Mouse (Mus musculus): ENCODE results near the gene Ccnf. TPM values are rescaled to one million over a fixed set of nuclear protein-coding genes. Genes with fewer than 3 reads are reported as not detected.

The Ccnf gene
- total and polyA plus RNA-seq, 3 experiments = 26.4 to 60.7 (median 40.1) TPM

GRCm38 (mm10) chr17:24201092-24201491 lies 50.2 kb downstream of the Ccnf start:
- Histone ChIP-seq H3K9ac (ENCODE audit: insufficient read depth, low read depth) (no peak overlapping the region), H3K9me3 (replicated peaks; ENCODE audit: low read length) (no peaks in the 10 kb centered on the region), H3K36me3 (replicated peaks in 1 of 2; ENCODE audit: control insufficient read depth in 1 of 2, insufficient read depth in 1 of 2, low read length in 1 of 2) (peaks cover 0 to 36% of the 10 kb centered on the region in 2 experiments), H3K27ac (ENCODE audit: insufficient read depth, low read depth) (no peak overlapping the region), H3K27me3 (replicated peaks) (no peaks in the 10 kb centered on the region), H3K4me2 (ENCODE audit: insufficient read depth, low read depth, poor library complexity, severe bottlenecking) (no peak overlapping the region), H3K79me2 (replicated peaks; ENCODE audit: control insufficient read depth, extremely low read depth, insufficient read depth, poor library complexity, severe bottlenecking) (no peaks in the 10 kb centered on the region), H3K4me1 (ENCODE audit: control insufficient read depth in 1 of 2, insufficient read depth in 2 of 2) (peaks cover 11 to 35% of the 10 kb centered on the region in 2 experiments), H3K4me3 (replicated peaks in 1 of 3; ENCODE audit: low read depth in 2 of 3, low read length in 2 of 3, poor library complexity in 1 of 3) (no peak overlapping the region)
- no peak for DNase-seq (ENCODE audit: extremely low read depth)
- no peak for TF ChIP-seq EP300 (IDR thresholded peaks at IDR 0.05; ENCODE audit: low read length)
- TF ChIP-seq ELF1 (IDR thresholded peaks at IDR 0.05; ENCODE audit: low read depth, low read length) = no peak
- no peak for TF ChIP-seq NELFE (IDR thresholded peaks at IDR 0.05; ENCODE audit: low read depth, low read length)
- no peak for TF ChIP-seq CHD2 (IDR thresholded peaks at IDR 0.05; ENCODE audit: low read length)
- no peak for TF ChIP-seq MAZ (IDR thresholded peaks at IDR 0.05; ENCODE audit: low read depth, low read length)
- dilution Hi-C loops (cut with MboI; ENCODE audit: extremely low pct_ligation_motif_present, extremely low pct_unique_long_range_greater_than_20kb, low sequenced_read_pairs) (no loop called here), in situ Hi-C loops (cut with MboI; ENCODE audit: low pct_ligation_motif_present, low pct_unique_long_range_greater_than_20kb, low sequenced_read_pairs) (no loop called here)

DNA sequence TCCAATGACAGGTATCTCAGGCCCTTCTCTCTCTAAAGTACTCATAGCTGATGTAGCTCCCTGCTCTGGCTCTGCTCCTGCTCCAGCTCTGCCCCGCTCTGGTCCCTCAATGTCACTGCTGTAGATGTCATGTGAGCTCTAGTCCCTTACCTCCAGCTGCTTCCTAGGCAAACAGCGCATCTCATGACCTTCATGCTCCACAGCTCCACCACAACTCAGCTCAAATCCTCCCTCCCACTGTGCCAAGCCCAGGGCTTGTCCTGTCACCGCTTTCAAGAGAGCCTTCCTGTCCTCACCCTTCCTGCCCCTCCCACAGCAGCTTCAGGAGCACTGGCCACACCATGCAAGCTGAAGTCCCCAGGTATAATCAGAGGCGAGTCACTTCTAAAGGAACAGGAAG lies 51.5 kb downstream of the Ccnf start:
- no peaks in the 10 kb centered on the region for H3K79me2 ChIP-seq (replicated peaks; ENCODE audit: control insufficient read depth, extremely low read depth, insufficient read depth, poor library complexity, severe bottlenecking)
- H3K4me1 ChIP-seq (ENCODE audit: control insufficient read depth in 1 of 2, insufficient read depth in 2 of 2) = peaks cover 6 to 34% of the 10 kb centered on the region in 2 experiments; a peak in 3 of 4 replicates
- peaks cover 0 to 38% of the 10 kb centered on the region in 2 experiments for H3K36me3 ChIP-seq (replicated peaks in 1 of 2; ENCODE audit: control insufficient read depth in 1 of 2, insufficient read depth in 1 of 2, low read length in 1 of 2)
- no peak overlapping the region for H3K4me2 ChIP-seq (ENCODE audit: insufficient read depth, low read depth, poor library complexity, severe bottlenecking)
- H3K27me3 ChIP-seq (replicated peaks) = no peaks in the 10 kb centered on the region
- no peak overlapping the region for H3K9ac ChIP-seq (ENCODE audit: insufficient read depth, low read depth)
- in situ Hi-C loops (cut with MboI; ENCODE audit: low pct_ligation_motif_present, low pct_unique_long_range_greater_than_20kb, low sequenced_read_pairs) (no loop called here), dilution Hi-C loops (cut with MboI; ENCODE audit: extremely low pct_ligation_motif_present, extremely low pct_unique_long_range_greater_than_20kb, low sequenced_read_pairs) (no loop called here)
- no peaks in the 10 kb centered on the region for H3K9me3 ChIP-seq (replicated peaks; ENCODE audit: low read length)
- no peak for TF ChIP-seq POLR2AphosphoS2 (IDR thresholded peaks at IDR 0.05; ENCODE audit: low read depth, low read length)
- no peak for TF ChIP-seq KAT2A (IDR thresholded peaks at IDR 0.05; ENCODE audit: insufficient replicate concordance, low read length)
- no peak for TF ChIP-seq JUN (IDR thresholded peaks at IDR 0.05; ENCODE audit: insufficient read depth, low read depth, low read length)
- TF ChIP-seq MEF2A (IDR thresholded peaks at IDR 0.05; ENCODE audit: borderline replicate concordance, low read depth, low read length) = no peak
- no peak for TF ChIP-seq TCF12 (IDR thresholded peaks at IDR 0.05; ENCODE audit: low read depth, low read length)
- TF ChIP-seq IRF4 (IDR thresholded peaks at IDR 0.05; ENCODE audit: low read depth, low read length) = no peak
- no peak for TF ChIP-seq GABPA (IDR thresholded peaks at IDR 0.05; ENCODE audit: insufficient replicate concordance, low read depth, low read length)
- no peak for TF ChIP-seq RCOR1 (conservative IDR thresholded peaks at IDR 0.05; ENCODE audit: low read depth, low read length)
- TF ChIP-seq BHLHE40 (IDR thresholded peaks at IDR 0.05; ENCODE audit: low read depth, low read length) = no peak
- no peak for TF ChIP-seq JUND (conservative IDR thresholded peaks at IDR 0.05; ENCODE audit: low read depth, low read length)
- TF ChIP-seq ETS1 (conservative IDR thresholded peaks at IDR 0.05; ENCODE audit: low read depth, low read length) = no peak
- TF ChIP-seq NELFE (IDR thresholded peaks at IDR 0.05; ENCODE audit: low read depth, low read length) = no peak
- no peak for TF ChIP-seq PAX5 (IDR thresholded peaks at IDR 0.05; ENCODE audit: low read length)
- TF ChIP-seq CHD1 (IDR thresholded peaks at IDR 0.05; ENCODE audit: low read depth, low read length) = no peak
- no peak for TF ChIP-seq ZNF384 (IDR thresholded peaks at IDR 0.05; ENCODE audit: low read depth, low read length)
- TF ChIP-seq UBTF (IDR thresholded peaks at IDR 0.05; ENCODE audit: low read depth, low read length) = no peak
- TF ChIP-seq ELF1 (IDR thresholded peaks at IDR 0.05; ENCODE audit: low read depth, low read length) = no peak
- TF ChIP-seq ZMIZ1 (IDR thresholded peaks at IDR 0.05; ENCODE audit: low read depth, low read length) = no peak
- no peak for TF ChIP-seq CHD2 (IDR thresholded peaks at IDR 0.05; ENCODE audit: low read length)
- DNase-seq (ENCODE audit: extremely low read depth) = no peak
- H3K27ac ChIP-seq (ENCODE audit: insufficient read depth, low read depth) = no peak overlapping the region
- H3K4me3 ChIP-seq (replicated peaks in 1 of 3; ENCODE audit: low read depth in 2 of 3, low read length in 2 of 3, poor library complexity in 1 of 3) = no peak overlapping the region
